Mouse (Mus musculus) hindbrain, embryonic 11.5 days (tissue): ENCODE results near the gene Tbca. TPM values are rescaled to one million over a fixed set of nuclear protein-coding genes. Genes with fewer than 3 reads are reported as not detected.

Source experiments
- ATAC-seq: fragments of 200-750 bp; cut with Nextera tagmentation; 2 replicates; pipeline ENCODE4 v1.8.0; 2017; ENCODE audit warnings: mild to moderate bottlenecking, moderate TSS enrichment, moderate library complexity; ENCODE audit not compliant: low FRiP score
- DNase-seq: peaks from one replicate; pipeline ENCODE4 v3.0.0-alpha.2; 2015; ENCODE audit warnings: low spot score
- H3K27ac ChIP-seq: fragments of 300-500 bp; sonication (generic); 2 replicates; pipeline ENCODE4 v1.5.1; 2014; ENCODE audit warnings: mild to moderate bottlenecking, low read depth, low read length
- H3K27me3 ChIP-seq: fragments of 300-500 bp; sonication (generic); 2 replicates; pipeline ENCODE4 v1.6.1; 2014; ENCODE audit warnings: mild to moderate bottlenecking, low read length, moderate library complexity, mixed read lengths; ENCODE audit not compliant: control insufficient read depth, insufficient read depth
- H3K36me3 ChIP-seq: fragments of 300-500 bp; sonication (generic); 2 replicates; pipeline ENCODE4 v1.6.1; 2014; ENCODE audit warnings: mild to moderate bottlenecking, low read length, moderate library complexity, mixed read lengths; ENCODE audit not compliant: control insufficient read depth, insufficient read depth
- H3K4me1 ChIP-seq: fragments of 300-500 bp; sonication (generic); replicated peaks from 2 replicates; pipeline ENCODE4 v1.6.1; 2014; ENCODE audit warnings: low read length, mixed read lengths; ENCODE audit not compliant: control insufficient read depth, insufficient read depth
- H3K4me2 ChIP-seq: fragments of 300-500 bp; sonication (generic); replicated peaks from 2 replicates; pipeline ENCODE4 v1.6.1; 2014; ENCODE audit warnings: mild to moderate bottlenecking, low read depth, low read length
- H3K4me3 ChIP-seq: fragments of 300-500 bp; sonication (generic); 2 replicates; pipeline ENCODE4 v1.5.1; 2014; ENCODE audit warnings: low read depth, low read length
- H3K9ac ChIP-seq: fragments of 300-500 bp; sonication (generic); 2 replicates; pipeline ENCODE4 v1.6.1; 2014; ENCODE audit warnings: low read depth, low read length
- H3K9me3 ChIP-seq: fragments of 300-500 bp; sonication (generic); 2 replicates; pipeline ENCODE4 v1.6.1; 2016; ENCODE audit warnings: low read length; ENCODE audit not compliant: control insufficient read depth
- WGBS: fragments of 180-500 bp; shearing (Covaris S2); extraction: QIAGEN DNeasy Blood & Tissue Kit; methylation state at CpG from one replicate; pipeline ENCODE4 v1.1.7; 2014; 5-methylcytosine and 5-hydroxymethylcytosine counted together
- polyA plus RNA-seq: library from polyadenylated mRNA; unstranded; fragments of >200 nt; fragmentation: Nextera tagmentation; extraction: Ambion mirVana; gene quantifications from 2 replicates; pipeline ENCODE4 v1.2.1, GENCODE M21; 2014

The Tbca gene
- polyA plus RNA-seq, 1 experiment from 2014 or later: 228 TPM

DNA sequence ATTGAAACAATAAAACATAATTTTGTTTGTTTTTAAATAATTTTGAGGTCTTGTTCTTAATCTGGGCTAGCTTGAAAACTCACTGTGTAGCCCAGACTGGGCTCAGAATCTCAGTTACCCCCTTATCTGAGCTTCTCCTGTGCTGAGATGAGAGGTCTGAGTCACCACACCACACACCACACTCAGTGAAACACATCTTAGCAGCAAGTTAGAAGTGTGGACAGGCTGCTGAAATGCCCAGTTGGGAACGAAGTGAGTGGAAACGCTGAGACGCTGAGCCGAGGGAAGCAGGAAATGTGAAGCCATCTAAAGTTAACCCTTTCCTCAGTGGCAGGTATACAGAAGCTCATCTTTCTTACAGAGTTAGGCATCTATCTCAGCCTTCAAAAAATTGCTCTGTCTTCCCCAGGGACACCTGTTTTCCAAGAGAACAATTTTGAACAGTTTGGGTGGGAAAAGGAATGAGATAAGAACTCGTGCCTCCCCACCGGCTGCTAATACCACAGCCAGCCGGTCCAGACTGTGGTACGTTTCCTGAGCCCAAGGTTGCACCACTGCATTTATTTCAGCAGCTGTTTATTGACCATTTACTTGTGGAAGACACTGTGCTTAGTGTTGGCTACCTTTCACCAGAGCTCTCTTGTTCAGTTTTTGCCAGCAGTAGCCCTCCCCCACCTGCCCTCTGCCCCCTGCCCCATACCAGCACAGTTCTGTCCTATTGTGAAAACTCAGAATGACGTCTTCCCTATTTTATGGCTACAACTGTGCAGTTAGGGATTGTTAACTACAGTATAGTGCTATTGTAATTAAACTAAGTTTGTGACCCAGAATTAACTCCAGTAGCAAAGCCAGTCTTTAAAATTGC lies 17.8 kb downstream of the Tbca start:
- H3K9ac ChIP-seq: no peak overlapping the region
- H3K4me2 ChIP-seq: no peak overlapping the region
- no peak overlapping the region for H3K27ac ChIP-seq
- H3K36me3 ChIP-seq: no peaks in the 10 kb centered on the region
- DNase-seq (peak; percentile 13), ATAC-seq (no peak)
- no peaks in the 10 kb centered on the region for H3K4me1 ChIP-seq
- 38% methylated on average over 9 of the region's 9 CpGs for WGBS
- H3K4me3 ChIP-seq: no peak overlapping the region
- H3K27me3 ChIP-seq: no peaks in the 10 kb centered on the region
- H3K9me3 ChIP-seq: no peaks in the 10 kb centered on the region

DNA sequence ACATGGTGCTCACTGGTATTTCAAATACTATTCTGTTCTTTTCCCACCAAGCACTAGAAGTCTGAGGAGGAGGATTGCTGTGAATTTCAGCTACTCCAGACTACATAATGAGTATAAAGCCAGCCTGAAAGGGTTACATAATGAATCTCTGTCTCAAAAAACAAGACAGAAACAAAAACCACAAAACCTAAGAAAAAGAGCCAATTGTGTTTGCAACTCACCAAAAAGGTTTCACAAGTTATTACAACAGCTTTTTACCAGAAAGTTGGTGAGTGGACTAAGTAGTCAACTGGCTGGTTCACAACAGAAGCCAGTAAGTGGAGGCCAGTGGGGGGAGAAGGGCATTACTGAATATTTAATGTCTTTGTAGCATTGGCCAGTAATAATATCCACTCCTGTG lies 19.9 kb downstream of the Tbca start:
- H3K27ac ChIP-seq: no peak overlapping the region
- no peaks in the 10 kb centered on the region for H3K27me3 ChIP-seq
- H3K9ac ChIP-seq: no peak overlapping the region
- H3K4me1 ChIP-seq: no peaks in the 10 kb centered on the region
- H3K36me3 ChIP-seq: no peaks in the 10 kb centered on the region
- no peak for ATAC-seq
- no peaks in the 10 kb centered on the region for H3K9me3 ChIP-seq
- no peak overlapping the region for H3K4me3 ChIP-seq
- no peak for DNase-seq
- H3K4me2 ChIP-seq: no peak overlapping the region

DNA sequence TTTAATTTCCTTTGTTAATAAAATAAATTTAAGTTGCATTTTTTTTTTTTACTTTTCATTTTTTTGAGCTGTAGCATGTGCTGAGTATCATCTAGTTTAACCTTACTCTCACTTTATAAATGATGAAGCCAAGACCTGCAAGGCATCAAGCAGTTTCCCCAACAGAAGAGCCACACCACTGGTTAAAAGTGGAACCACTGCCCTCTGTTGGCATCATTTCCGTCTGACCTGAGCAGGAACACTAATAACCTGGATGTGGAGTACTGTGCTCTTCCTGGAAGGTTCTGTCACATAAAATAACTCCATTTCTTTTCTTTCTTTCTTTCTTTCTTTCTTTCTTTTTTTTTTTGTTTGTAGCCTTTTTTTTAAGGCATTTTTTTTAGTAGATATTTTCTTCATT lies 21.0 kb downstream of the Tbca start:
- Histone ChIP-seq H3K4me1 (no peaks in the 10 kb centered on the region), H3K36me3 (no peaks in the 10 kb centered on the region), H3K27ac (no peak overlapping the region), H3K4me3 (no peak overlapping the region), H3K27me3 (no peaks in the 10 kb centered on the region), H3K9ac (no peak overlapping the region), H3K9me3 (no peaks in the 10 kb centered on the region), H3K4me2 (no peak overlapping the region)
- 66% methylated on average over 1 of the region's 1 CpGs for WGBS
- DNase-seq: no peak
- ATAC-seq: no peak

DNA sequence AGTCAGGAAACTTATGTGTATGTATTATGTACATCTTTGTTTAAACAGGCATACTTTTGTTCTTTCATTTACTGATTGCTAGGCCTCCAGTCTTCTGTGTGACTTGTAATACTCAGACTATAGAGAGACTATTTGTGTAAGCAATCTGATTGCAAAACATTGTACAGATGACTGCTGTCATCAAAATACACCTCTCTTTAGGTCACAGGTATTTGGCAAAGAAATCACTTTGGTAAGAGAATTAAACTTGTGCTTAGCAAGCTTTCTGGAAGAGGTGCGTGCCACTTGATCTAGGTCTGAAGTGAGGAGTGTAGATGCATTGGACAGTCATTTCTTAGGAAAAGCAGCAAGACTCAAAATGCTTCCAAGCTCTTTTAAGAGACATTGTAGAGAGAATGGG lies 22.7 kb downstream of the Tbca start:
- H3K4me1 ChIP-seq: no peaks in the 10 kb centered on the region
- no peak overlapping the region for H3K27ac ChIP-seq
- H3K4me3 ChIP-seq: no peak overlapping the region
- DNase-seq (no peak), ATAC-seq (no peak)
- no peaks in the 10 kb centered on the region for H3K9me3 ChIP-seq
- H3K9ac ChIP-seq: no peak overlapping the region
- no peak overlapping the region for H3K4me2 ChIP-seq
- no peaks in the 10 kb centered on the region for H3K36me3 ChIP-seq
- WGBS: 97% methylated on average over 1 of the region's 1 CpGs
- H3K27me3 ChIP-seq: no peaks in the 10 kb centered on the region

DNA sequence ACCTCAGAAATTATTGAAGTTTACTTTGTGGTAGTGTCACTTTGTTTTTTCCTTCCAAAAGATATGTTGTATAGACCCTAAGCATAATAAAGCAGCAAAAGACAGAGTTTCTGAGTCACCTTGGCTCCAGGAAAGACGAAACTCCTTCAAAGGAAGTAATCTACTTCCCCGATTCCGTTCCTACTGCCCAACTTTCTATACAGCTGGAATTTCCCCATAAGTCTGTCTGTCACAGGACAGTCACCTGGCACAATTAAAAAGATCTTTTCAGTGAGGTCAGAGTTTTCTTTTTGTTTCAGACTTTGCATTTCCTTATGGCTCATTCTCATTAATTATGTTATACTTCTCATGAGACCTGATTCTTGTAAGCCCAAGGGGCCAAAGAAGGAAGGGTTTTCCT lies 25.1 kb downstream of the Tbca start:
- H3K9ac ChIP-seq: no peak overlapping the region
- H3K4me2 ChIP-seq: no peak overlapping the region
- no peak overlapping the region for H3K27ac ChIP-seq
- H3K27me3 ChIP-seq: no peaks in the 10 kb centered on the region
- no peaks in the 10 kb centered on the region for H3K36me3 ChIP-seq
- WGBS: 90% methylated on average over 3 of the region's 3 CpGs
- DNase-seq (no peak), ATAC-seq (no peak)
- no peaks in the 10 kb centered on the region for H3K9me3 ChIP-seq
- H3K4me1 ChIP-seq: no peaks in the 10 kb centered on the region
- H3K4me3 ChIP-seq: no peak overlapping the region

DNA sequence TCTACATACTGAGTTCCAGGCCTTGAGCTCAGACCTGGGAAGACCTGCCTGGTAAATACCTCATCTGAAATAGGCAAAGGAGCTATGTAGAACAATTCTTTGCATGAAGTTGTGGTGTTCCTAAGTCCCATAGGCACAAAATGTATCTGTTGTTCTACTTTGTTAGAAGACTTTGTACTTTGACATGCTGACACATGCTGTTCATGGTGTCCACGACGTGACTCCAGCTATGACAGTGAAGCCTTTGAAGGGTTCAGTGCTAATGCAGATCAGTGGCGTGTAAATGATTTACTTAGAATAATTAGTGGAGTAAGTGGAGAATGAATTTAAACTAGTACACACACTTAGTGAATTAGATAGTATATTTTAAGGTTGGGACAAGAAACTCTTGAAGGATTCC lies 31.8 kb downstream of the Tbca start:
- H3K4me3 ChIP-seq: no peak overlapping the region
- no peaks in the 10 kb centered on the region for H3K36me3 ChIP-seq
- ATAC-seq (no peak), DNase-seq (no peak)
- no peak overlapping the region for H3K9ac ChIP-seq
- H3K4me2 ChIP-seq: no peak overlapping the region
- H3K27me3 ChIP-seq: no peaks in the 10 kb centered on the region
- no peaks in the 10 kb centered on the region for H3K9me3 ChIP-seq
- 70% methylated on average over 3 of the region's 3 CpGs for WGBS
- no peaks in the 10 kb centered on the region for H3K4me1 ChIP-seq
- H3K27ac ChIP-seq: no peak overlapping the region

DNA sequence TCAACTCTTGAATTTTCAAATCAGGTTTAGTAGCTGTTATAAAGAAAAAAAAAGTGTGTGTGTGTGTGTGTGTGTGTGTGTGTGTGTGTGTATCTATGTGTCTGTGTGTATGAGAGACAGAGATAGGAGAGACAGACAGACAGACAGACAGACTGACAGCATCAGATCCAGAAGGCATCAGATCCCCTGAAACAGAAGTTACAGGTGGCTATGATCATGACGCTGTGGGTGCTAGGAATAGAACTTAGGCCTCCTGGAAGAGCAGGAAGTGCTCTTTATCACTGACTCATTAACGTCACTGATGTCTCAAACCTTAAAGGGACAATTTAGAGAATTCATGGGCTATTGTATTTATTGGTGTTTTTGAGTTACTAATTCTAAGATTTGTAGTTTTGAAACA lies 32.2 kb downstream of the Tbca start:
- 89% methylated on average over 2 of the region's 2 CpGs for WGBS
- ATAC-seq: no peak

DNA sequence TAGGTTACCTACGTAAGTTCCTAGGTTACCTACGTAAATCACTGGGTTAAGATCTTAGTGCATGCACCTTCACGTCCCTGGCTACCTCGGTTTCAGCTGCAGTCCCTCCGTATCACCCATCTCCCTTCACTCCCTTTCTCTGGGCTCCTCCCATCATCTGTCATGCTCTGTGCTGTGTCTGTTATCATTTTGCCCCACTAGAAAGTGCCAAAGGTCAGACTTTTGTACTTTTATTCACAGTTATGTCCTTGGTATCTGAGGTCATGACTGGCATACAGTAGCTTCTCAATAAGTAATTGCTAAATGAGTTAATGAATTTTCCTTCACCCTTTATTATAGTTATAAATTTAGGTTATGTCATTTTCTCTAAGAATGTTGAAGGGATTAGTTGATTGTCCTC lies 37.7 kb downstream of the Tbca start:
- WGBS: 91% methylated on average over 5 of the region's 5 CpGs
- no peak for ATAC-seq
- no peaks in the 10 kb centered on the region for H3K36me3 ChIP-seq
- no peak overlapping the region for H3K4me2 ChIP-seq
- no peak overlapping the region for H3K27ac ChIP-seq
- no peaks in the 10 kb centered on the region for H3K27me3 ChIP-seq
- H3K4me3 ChIP-seq: no peak overlapping the region
- no peaks in the 10 kb centered on the region for H3K4me1 ChIP-seq
- no peaks in the 10 kb centered on the region for H3K9me3 ChIP-seq
- no peak for DNase-seq
- H3K9ac ChIP-seq: no peak overlapping the region

More for the DNA sequence above, 32.2 kb downstream of the Tbca start:
- H3K27me3 ChIP-seq: no peaks in the 10 kb centered on the region
- H3K27ac ChIP-seq: no peak overlapping the region
- no peaks in the 10 kb centered on the region for H3K9me3 ChIP-seq
- no peaks in the 10 kb centered on the region for H3K4me1 ChIP-seq
- H3K4me3 ChIP-seq: no peak overlapping the region
- DNase-seq: no peak
- no peak overlapping the region for H3K9ac ChIP-seq
- H3K4me2 ChIP-seq: no peak overlapping the region
- H3K36me3 ChIP-seq: no peaks in the 10 kb centered on the region

DNA sequence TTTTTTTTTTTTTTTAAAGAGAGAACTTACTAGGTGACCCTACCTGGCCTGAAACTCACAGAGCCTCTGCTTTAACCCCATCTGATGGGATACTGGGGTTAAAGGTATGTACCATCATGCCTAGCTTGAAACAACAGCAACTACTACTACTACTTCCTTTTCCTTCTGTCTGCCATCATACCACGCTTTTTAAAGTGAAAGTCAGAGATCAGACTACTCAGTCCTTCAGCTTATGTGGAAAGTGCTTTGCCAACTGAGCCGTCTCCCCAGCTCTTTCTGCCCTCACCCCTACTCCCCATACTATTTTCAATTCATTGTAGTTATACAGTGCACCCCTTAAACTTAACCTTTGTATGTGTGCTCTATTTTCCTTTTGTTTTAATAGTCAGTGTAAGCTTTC lies 38.3 kb downstream of the Tbca start:
- ATAC-seq: no peak
- Histone ChIP-seq H3K4me2 (no peak overlapping the region), H3K9me3 (no peaks in the 10 kb centered on the region), H3K27ac (no peak overlapping the region), H3K36me3 (no peaks in the 10 kb centered on the region), H3K9ac (no peak overlapping the region), H3K4me3 (no peak overlapping the region), H3K4me1 (no peaks in the 10 kb centered on the region), H3K27me3 (no peaks in the 10 kb centered on the region)
- DNase-seq: no peak
- WGBS: 90% methylated on average over 2 of the region's 2 CpGs
